Mouse (Mus musculus) E14TG2a.4 (cell line): Measurements from ENCODE around the gene Uchl5.

Experiments used
- CTCF ChIP-seq: conservative IDR thresholded peaks from 2 replicates; pipeline ENCODE4 v1.5.1; 2014; ENCODE audit warnings: low read length
- NANOG ChIP-seq: IDR thresholded peaks from 2 replicates; pipeline ENCODE4 v1.6.1; 2014; ENCODE audit warnings: borderline replicate concordance, low read length, mixed read lengths
- POU5F1 ChIP-seq: IDR thresholded peaks from 2 replicates; pipeline ENCODE4 v1.6.1; 2014; ENCODE audit warnings: low read length, borderline replicate concordance

GRCm38 (mm10) chr1:143837681-143838080 is 60.6 kb downstream of the Uchl5 start:
- TF ChIP-seq CTCF (no peak), POU5F1 (no peak), NANOG (no peak)
